Mouse (Mus musculus) yolk sac, embryonic 10.5 days (tissue): ENCODE data around the gene Rnps1.
"Not testable (repeated sequence)": the region's sequence is repeated elsewhere in the genome, so short reads cannot be mapped to it uniquely, and the experiment has no call there.

ENCODE experiments used
- DNase-seq: peaks from one replicate; pipeline ENCODE4 v3.0.0-alpha.2; 2017; ENCODE audit warnings: low spot score

Gene Rnps1

DNA sequence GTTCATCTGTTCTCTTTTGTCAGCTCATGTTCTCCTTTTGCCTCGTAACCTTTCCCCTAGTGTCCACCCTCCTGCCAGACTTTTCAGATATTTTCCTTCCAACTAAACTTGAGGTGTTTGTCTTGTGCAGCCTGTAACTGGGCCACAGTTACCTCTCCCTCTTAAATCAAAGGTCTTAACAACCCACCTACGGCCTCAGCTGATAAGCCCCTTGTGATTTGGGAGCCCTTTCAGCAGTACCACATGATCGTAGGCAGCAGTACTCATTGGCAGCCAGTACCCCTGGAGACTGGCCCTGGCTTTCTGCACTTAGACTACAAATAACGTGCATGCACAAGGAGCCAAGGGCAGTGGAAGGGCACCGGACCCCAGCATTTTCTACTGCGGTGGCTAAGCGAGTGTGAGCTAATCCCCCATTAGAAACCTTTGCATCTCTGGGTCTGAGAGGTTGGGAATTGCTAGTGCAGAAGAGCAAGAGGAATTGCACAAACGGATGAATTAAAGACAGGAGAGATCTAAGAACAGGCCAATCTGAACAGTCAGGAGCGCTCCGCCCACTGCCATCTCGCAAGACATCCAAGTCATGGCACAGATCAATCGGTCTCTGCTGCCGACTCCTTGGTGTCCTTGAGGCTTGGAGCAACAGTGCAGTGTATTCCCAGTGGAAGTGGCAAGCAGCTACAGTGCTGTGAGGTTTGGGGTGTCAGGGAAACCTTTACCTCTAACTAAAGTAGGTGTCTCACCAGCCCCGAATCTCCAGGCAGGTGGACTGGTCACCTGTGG, 15.0 kb downstream of the Rnps1 start:
- DNase-seq, result no peak

DNA sequence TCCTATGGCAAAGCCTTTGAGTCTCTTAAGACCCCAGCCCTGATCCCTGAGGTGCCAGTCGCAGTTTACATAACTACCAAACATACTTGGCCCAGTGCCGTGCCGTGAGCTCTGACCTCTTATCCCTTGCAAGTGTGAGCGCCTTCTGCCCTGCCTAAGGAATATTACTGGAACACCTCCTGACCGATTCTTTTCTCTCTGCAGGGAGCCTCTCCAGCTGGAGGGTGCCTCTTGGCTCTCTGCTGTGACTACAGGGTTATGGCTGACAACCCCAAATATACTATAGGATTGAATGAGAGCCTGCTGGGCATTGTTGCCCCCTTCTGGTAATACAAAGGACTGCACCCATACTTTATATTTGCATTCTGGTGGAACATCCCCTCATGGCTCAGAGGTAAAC, 22.7 kb downstream of the Rnps1 start:
- DNase-seq, result no peak

DNA sequence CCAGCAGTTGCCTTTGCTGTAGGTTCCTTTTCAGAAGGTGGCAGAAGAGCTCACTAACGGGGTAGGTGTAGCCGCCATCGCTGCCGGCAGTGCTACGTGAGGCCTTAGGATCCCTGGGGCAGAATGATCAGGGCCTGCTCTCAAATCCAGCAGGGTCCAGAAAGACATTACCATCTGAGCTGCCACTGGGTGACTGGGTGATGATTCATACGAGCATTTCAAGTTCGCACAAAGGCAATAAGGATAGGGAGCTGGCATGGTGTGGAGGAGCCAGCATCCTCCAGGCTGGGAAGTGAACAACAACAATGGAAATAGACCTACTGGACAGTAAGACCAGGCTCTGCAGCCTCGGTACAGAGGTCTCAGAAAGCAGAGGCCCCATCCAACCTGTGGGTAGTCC, 26.0 kb downstream of the Rnps1 start:
- no peak for DNase-seq

DNA sequence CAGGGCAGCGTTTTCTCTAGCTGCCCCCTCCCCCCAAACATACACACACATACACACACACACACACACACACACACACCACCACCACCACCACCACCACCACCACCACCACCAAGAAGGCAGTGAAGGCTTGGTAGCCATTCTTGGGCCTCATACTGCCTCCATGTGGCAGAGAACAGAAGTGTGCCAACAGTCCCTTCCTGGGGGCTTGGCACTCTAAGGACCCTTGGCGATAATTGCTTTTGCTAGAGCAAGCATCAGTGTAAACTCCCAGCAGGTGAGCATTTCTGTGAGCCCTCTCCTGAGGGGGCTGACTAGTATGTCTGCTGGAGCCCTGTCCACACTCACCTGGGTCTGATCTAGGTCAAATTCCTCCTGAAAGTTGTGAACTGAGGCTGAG, 26.8 kb downstream of the Rnps1 start:
- DNase-seq, result no peak

DNA sequence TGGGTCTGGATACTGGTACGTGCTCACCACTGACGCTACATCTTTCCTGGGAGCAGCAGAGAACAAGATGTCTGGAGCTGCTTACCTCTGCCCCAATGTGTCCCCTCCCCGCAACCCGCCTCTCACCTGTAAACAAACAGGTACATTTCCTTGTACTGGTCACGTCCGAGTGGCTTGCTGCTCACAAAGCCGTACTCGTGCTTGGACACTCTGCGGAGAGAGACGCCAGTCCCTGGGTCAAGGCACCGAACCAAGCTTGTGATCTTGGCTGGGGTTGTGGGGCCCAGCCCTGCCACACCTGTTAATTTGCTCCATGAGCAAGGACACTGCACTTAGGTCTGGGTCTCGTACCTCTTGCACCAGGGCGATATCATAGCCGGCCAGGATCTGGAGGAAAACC, 27.7 kb downstream of the Rnps1 start:
- no peak for DNase-seq

DNA sequence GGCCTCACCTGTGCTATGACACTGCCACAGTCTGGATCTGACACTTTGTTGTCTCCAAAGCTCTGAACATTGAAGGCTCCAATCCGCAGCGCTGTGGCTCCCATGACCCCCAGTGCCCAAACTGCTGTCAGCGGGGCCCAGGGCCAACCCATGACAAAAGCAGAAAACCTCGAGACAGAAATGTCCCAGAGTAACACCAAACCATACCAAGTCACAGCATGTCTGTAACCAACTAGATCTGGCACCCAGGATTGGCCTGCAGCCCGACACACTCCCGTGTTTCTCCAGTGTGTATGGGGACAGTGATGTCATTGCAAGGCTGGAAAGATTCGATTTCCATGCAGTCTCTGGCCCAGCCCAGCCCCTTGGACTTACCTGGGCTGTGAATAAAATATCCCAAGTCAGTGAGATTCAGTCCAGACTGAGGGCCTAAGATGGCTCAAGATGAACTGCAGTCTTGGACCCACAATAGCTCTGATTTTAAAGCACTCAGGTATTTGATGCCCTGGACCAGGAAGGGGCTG, 28.3 kb downstream of the Rnps1 start, which contains the start of gene Dnase1l2:
TSS of gene Dnase1l2 (minus strand) at position 474 of the 524 bp plus-strand sequence.
- DNase-seq, result no peak

DNA sequence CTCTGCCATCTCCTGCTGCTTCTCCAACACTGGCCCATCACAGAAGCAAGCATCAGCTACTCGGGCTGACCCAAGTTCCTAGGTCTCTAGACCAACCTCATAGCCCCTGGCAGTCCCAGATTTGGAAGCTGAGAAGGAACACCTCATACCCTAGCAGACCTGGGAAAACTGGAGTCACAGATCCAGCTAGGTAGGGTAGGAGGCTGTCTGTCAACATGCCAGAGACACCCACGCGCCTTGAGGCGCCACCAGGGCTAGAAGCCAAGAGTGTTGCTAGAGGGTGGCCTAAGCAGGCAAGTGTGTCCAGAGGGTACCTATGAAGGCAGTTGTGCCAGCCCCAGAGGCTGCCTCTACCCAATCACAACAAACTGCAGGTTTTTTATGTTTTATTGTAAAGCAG, 29.0 kb downstream of the Rnps1 start:
- no peak for DNase-seq

DNA sequence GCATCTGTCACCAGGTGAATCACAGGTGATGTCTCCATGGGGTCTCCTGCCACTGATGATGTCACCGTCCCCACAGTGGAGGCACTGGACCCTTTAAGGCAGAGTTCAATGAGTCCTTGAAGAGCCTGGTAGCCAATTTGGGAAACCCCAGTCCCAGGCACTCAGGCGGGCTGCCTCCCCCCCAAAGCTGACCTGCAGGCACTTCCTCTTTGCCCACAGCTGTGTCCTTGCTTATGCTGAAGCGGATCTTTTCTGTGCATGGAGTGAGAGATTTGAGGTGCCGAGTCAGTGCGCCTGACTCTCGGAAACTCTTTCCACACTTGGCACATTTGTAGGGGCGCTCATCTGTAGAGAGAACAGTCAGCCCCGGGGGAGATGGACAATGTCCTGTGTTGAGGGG, 32.2 kb downstream of the Rnps1 start:
- DNase-seq, result no peak

DNA sequence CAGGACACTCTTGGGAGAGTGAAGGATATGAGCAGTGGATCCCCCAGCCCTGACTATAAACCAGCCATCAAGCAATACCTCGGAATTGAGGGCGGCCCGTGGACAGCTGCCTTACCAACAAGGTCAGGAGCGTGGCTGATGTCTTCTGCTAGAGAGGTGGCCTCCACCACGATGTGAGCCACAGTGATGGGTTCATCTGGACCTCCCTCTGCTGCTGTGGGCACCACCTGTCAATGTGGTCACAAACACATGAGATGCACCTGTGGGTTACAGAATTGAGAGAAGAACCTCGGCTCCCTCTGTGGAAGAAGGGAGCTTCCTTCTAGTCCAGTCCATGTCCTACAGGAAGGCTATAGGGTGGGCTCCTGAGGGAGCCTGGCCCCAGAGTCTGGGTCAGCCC, 35.1 kb downstream of the Rnps1 start:
- DNase-seq, result no peak

DNA sequence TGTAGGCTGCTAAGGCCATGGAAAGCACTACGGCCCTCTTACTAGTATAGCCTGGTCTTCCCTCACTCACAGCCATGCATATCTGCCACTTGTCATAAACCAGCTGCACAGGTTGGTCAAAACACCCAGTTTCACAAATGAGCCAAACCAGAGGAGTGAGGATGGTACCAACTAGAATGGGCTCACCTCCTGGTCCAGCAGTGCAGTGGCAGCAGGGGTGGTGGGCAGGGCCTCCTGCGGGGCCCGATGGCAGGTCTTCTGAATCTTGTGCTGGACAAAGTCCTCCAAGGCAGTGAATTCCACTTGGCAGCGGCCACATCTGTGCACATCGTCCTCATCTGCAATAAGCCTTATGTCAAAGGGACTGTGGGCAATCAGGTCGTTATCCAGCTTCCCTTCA, 36.9 kb downstream of the Rnps1 start:
- no peak for DNase-seq

DNA sequence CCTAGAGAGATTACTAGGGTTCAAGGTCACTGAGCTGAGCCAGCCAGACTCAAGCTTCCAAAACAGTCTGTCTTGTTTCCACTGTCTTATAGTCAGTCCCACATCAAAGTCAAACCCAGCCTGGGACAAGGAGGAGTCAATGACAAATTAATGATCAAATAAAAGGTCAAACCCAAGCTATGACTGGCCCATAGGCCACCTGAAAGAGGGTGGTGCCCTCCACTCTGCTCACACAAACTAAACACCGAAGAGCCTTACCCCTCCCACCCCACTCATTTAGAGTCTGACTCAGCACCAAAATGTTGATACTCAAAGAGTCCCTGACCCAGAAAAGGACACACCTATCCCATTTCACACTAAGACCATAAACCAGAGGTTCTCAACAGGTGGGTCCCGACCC, 39.0 kb downstream of the Rnps1 start:
- no peak for DNase-seq

DNA sequence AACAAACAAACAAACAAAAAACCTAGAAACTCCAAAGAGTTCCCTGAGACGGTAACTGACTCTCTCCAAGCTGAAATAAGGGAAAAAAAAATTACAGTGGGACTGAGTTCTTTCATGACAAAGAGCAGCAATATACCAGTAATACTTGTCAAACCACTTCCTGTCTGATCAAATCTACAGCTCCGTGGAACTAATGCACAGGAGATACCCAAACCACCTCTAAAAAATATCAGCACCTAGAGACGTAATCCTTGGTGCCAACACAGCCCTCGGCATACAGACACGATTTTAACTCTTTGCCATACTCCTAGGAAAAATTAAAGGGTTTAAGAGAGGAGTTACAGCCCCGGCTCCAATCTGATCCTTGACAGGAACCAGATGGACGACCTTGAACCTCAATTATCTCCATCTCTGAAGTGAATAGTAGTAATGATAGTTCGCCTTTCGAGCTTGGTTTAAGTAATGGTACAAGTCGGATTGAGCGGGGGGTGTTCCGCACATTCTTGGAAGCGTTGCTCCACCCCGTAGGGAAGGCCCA, 39.9 kb downstream of the Rnps1 start:
- DNase-seq, result no peak

DNA sequence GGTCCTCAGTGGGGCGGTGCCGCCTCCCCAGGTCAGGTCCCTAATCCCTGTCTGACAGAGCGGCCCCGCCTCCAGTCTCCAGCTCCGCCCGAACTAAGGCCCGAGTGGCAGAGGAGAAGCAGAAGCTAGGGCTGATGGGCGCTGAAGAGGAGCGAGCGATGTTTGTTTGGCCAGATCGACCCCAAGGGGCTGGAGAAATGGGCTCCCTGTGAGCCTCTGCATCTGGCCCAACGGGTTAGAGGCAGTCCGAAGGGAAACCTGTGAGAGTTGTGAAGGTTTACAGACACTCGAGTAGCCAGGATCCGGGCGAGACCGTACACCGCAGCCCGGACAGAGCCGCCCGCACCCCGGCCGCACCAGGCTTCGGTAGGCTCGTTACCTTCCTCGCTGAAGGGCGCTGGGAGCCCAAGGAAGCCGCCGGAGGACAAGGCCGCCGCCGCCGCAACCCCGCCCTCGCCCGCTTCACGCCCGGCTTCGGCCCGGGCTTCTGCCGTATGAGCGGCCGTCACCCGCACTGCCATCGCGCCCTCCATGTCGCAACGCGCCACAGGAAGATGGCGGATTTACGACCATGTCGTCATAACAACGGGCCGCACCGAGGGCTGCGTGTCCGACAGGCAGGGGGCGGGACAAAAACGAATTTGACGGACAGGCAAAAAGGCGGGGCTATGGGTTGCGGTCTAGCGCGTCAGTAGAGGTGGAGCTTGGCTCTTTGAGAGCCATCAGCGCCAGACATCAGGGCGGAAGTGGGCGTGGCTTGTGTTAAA, 40.6 kb downstream of the Rnps1 start:
- DNase-seq, result peak; percentile 100

DNA sequence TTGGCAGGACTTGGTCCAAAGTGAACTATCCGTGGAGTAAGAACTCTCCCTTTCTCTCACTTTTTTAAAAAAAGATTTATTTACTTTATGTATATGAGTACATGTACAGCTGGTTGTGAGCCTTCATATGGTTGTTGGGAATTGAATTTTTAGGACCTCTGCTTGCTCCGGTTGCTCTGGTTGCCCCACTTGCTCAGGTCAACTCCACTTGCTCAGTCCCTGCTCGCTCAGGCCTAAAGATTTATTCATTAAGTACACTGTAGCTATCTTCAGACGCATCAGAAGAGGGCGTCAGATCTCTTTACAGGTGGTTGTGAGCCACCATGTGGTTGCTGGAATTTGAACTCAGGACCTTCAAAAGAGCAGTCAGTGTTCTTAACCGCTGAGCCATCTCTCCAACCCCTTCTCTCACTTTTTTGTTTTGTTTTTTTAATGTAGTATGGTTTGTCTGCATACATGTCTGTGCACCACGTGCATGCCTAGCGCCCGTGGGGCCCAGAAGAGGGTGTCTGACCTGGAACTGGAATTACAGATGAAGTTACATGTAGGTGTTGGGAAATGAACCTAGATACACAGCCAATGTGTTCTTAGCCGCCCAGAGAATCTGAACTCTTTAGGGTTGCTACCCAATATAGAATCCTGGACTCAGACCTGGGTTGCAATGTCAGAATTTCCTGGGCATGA, 41.3 kb downstream of the Rnps1 start:
- not testable (repeated sequence) for DNase-seq

DNA sequence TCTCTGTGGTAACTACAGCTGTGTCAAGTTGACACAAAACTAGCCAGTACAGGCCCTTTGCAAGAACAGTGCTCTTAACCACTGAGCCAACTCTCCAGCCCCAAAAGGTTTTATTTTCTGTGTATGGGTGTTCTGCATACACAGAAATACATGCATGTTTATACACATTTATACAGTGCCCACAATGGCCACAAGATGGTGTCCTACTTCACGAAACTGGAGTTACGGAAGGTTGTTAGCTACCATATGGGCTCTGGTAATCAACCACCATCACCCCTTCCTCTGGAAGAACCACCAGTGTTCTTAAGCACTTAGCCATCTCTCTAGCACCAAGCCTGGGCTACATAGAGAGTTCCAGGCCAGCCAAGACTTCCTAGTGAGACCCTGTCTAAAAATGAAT, 47.2 kb downstream of the Rnps1 start:
- no peak for DNase-seq

DNA sequence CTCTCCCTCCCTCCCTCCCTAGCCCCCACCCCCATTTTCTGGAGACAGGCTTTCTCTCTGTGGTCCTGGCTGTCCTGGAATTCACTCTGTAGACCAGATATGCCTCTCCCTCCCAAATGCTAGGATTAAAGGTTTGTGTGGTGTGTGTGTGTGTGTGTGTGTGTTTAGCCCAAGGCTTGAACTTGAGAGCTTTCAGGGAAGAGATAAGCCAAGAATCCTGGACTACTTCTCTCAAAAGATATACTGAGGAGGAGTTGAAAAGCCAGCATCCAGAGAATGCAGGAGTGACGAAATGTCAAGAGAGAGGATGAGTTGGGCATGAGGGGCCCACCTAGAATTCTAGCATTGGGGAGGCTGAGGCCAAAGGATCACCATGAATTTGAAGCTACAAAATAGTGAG, 48.6 kb downstream of the Rnps1 start:
- DNase-seq, result no peak

DNA sequence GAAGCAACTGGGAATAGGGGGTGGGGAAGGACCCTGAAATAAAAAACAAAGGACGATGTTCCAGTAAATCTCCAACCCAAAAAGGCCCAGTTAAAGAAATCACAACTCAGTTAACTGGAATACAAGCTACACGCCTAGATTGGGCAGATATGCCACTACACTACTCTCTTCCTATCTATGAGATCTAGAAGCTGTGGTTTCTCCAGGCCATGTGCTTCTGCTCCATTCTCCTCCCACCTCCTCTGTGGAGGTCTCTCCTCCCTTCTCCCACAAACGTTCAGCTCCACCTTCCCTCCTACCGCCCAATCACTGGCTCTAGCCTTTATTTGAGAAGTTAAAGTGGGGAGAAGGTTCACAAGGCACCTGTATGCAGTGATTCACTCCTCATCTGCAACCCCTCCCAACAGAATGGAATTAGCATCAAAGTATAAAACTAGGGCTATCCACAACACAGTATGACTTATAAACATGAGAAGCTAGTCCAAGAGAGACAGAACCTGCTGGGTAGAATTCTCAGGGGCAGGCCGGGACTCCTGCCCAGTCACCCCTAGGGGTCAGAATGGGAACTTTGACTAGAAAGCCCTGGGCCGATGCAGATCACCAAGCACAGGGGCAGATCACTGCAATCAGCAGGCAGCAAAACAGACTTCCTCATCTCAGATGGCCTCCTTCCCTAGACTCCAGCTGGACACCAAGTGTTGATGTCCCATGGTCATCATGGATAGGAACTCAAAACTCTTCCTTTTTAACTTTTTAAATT, 49.2 kb downstream of the Rnps1 start:
- no peak for DNase-seq

DNA sequence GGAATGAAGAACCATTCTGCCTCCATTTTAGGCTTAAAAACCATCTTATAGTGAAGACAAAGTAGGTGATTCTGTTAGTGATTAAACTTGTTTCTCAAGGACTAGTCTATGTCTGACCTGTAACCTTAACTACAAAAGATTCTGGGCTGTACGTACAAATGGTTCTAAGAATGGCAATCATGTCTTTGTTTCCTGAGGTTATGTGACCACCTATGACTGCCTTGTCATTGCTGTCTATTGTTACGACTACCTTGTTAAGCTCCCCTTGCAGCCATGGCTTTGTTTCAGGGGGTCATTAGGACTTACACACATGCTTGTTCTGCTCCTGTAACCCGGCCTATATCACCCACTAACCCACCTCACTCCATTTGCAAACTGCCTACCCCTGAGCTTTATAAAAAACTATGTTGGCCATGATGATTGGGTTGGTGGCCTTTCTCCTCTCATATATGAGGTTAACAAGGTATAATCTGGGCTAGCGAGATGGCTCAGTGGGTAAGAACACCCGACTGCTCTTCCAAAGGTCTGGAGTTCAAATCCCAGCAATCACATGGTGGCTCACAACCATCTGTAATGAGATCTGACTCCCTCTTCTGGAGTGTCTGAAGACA, 54.4 kb downstream of the Rnps1 start:
- DNase-seq, result no peak

DNA sequence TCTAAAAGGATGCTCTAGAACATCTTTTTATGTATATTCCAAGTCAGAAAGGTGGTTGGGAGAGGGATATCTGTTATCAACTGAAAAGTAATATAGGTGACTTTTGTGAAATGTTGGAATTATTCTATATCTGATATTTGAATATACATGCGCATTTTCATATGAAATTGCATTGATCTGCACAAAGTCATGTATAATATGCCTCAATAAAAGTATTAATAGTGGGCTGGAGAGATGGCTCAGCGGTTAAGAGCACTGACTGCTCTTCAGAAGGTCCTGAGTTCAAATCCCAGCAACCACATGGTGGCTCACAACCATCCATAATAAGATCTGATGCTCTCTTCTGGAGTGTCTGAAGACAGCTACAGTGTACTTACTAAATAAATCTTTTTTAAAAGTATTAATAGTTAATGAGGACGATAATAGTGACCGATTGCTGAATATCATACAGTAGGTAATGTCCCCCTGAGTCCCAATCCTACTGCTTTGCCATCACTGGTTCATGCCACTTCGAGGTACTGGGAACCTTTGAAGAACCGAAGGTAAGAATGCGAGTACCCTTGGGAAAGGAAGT, 55.1 kb downstream of the Rnps1 start:
- DNase-seq, result no peak

DNA sequence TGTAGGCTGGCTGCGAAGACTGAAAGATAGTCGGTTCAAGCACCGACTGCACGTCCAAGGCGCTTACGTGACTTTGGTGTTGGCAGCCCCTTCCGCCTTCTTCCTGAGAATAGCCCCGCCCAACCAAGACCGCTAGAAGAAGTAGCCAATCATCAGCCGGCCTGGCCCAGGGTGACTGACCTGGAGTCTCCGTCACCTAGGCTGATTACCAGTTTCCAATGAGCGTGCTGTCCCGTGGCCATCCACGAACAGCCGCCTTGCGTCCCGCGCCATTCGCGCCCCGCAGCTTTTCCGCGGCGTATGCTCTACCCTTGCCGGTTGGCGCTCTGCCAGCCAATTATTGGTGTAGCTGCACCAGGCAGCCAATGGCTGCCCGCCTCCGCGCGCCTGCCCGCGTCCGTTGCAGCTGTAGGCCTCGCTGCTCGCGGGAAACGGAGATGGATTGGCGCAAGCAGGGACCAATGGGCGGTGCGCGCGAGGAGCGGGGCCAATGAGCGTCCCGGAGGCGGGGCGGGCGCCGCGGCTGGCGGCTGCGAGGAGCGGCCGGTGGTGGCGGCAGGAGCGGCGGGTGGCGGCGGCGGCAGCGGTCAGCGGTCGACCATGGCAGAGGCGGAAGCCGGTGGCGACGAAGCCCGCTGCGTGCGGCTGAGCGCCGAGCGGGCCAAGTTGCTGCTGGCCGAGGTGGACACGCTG, 55.7 kb downstream of the Rnps1 start, which contains the start of the genes E4f1 and Pgp:
TSS of gene E4f1 (minus strand) at position 404 of the 693 bp plus-strand sequence.
TSS of gene Pgp (plus strand) at position 483 of the 693 bp plus-strand sequence.
- peak; percentile 98 for DNase-seq
